Mouse (Mus musculus) heart, embryonic 15.5 days (tissue): ENCODE measurements around the gene Ovol2. TPM values are rescaled to one million over a fixed set of nuclear protein-coding genes. Genes with fewer than 3 reads are reported as not detected.
A peak's percentile ranks its signal among the peaks of the same experiment; 100 is the strongest.

Experiments
- ATAC-seq: fragments of 200-750 bp; cut with Nextera tagmentation; replicated peaks from 2 replicates; pipeline ENCODE4 v1.8.0; 2017; ENCODE audit warnings: low read depth, moderate TSS enrichment; ENCODE audit not compliant: insufficient number of reproducible peaks, insufficient read depth, low FRiP score
- H3K27ac ChIP-seq: fragments of 300-500 bp; sonication (generic); 2 replicates; pipeline ENCODE4 v1.5.1; 2015; ENCODE audit warnings: mild to moderate bottlenecking, inconsistent platforms
- H3K27me3 ChIP-seq: fragments of 300-500 bp; sonication (generic); 2 replicates; pipeline ENCODE4 v1.6.1; 2015; ENCODE audit warnings: inconsistent platforms
- H3K36me3 ChIP-seq: fragments of 300-500 bp; sonication (generic); 2 replicates; pipeline ENCODE4 v1.6.1; 2015; ENCODE audit warnings: mild to moderate bottlenecking, inconsistent platforms
- H3K4me1 ChIP-seq: fragments of 300-500 bp; sonication (generic); replicated peaks from 2 replicates; pipeline ENCODE4 v1.6.1; 2015; ENCODE audit warnings: inconsistent platforms
- H3K4me2 ChIP-seq: fragments of 300-500 bp; sonication (generic); 2 replicates; pipeline ENCODE4 v1.6.1; 2015; ENCODE audit warnings: inconsistent platforms, mild to moderate bottlenecking, moderate library complexity
- H3K4me3 ChIP-seq: fragments of 300-500 bp; sonication (generic); 2 replicates; pipeline ENCODE4 v1.5.1; 2015; ENCODE audit warnings: mild to moderate bottlenecking, inconsistent platforms
- H3K9ac ChIP-seq: fragments of 300-500 bp; sonication (generic); 2 replicates; pipeline ENCODE4 v1.6.1; 2015; ENCODE audit warnings: mild to moderate bottlenecking, inconsistent platforms
- H3K9me3 ChIP-seq: fragments of 300-500 bp; sonication (generic); replicated peaks from 2 replicates; pipeline ENCODE4 v1.6.1; 2016; ENCODE audit warnings: inconsistent platforms
- WGBS: fragments of 180-500 bp; shearing (Covaris S2); methylation state at CpG from one replicate; pipeline ENCODE4 v1.1.7; 2015; ENCODE audit warnings: mixed read lengths; 5-methylcytosine and 5-hydroxymethylcytosine counted together
- polyA plus RNA-seq: library from polyadenylated mRNA; unstranded; fragments of >200 nt; fragmentation: Nextera tagmentation; extraction: Ambion mirVana; gene quantifications from 2 replicates; pipeline ENCODE4 v1.2.1, GENCODE M21; 2015

Gene Ovol2
- polyA plus RNA-seq, 1 experiment from 2014 or later, result 0.08 TPM

- Histone ChIP-seq H3K4me1 (peaks cover 49% of the 10 kb centered on the region), H3K36me3 (peaks cover 9% of the 10 kb centered on the region), H3K9ac (no peak overlapping the region), H3K27me3 (no peaks in the 10 kb centered on the region), H3K27ac (0 out of 2 replicates have a peak overlapping the region, but pooled peaks have one; percentile 16), H3K9me3 (no peaks in the 10 kb centered on the region), H3K4me3 (no peak overlapping the region), H3K4me2 (peak overlapping the region; percentile 84; the same call in 1 of the 2 replicates)
- ATAC-seq, result no peak
- WGBS, result 54% methylated on average over 4 of the region's 4 CpGs
These were observed 65.8 kb downstream of the Ovol2 start for GRCm38 (mm10) chr2:144265916-144266683.

- Histone ChIP-seq H3K4me1 (peaks cover 49% of the 10 kb centered on the region), H3K4me2 (no peak overlapping the region), H3K27ac (no peak overlapping the region), H3K36me3 (peaks cover 18% of the 10 kb centered on the region), H3K27me3 (no peaks in the 10 kb centered on the region), H3K9ac (no peak overlapping the region), H3K9me3 (no peaks in the 10 kb centered on the region), H3K4me3 (no peak overlapping the region)
- ATAC-seq, result no peak
- 62% methylated on average over 3 of the region's 3 CpGs for WGBS
These were observed 66.8 kb downstream of the Ovol2 start for GRCm38 (mm10) chr2:144265120-144265488.

- 55% methylated on average over 5 of the region's 5 CpGs for WGBS
These were observed 67.4 kb downstream of the Ovol2 start for GRCm38 (mm10) chr2:144264398-144265119.

GRCm38 (mm10) chr2:144262837-144263236 is 69.1 kb downstream of the Ovol2 start:
- Histone ChIP-seq H3K36me3 (peaks cover 36% of the 10 kb centered on the region), H3K9ac (no peak overlapping the region), H3K27ac (no peak overlapping the region), H3K4me2 (no peak overlapping the region), H3K9me3 (no peaks in the 10 kb centered on the region), H3K27me3 (no peaks in the 10 kb centered on the region), H3K4me3 (no peak overlapping the region), H3K4me1 (peaks cover 34% of the 10 kb centered on the region)
- no peak for ATAC-seq
- WGBS, result 93% methylated on average over 2 of the region's 2 CpGs

More at GRCm38 (mm10) chr2:144264398-144265119, 67.4 kb downstream of the Ovol2 start:
- Histone ChIP-seq H3K4me3 (no peak overlapping the region), H3K4me1 (peaks cover 49% of the 10 kb centered on the region), H3K27me3 (no peaks in the 10 kb centered on the region), H3K36me3 (peaks cover 19% of the 10 kb centered on the region), H3K9ac (no peak overlapping the region), H3K4me2 (no peak overlapping the region), H3K9me3 (no peaks in the 10 kb centered on the region), H3K27ac (no peak overlapping the region)
- ATAC-seq, result no peak

Other genes with a start within 250 kb of the Ovol2 start
- gene Mgme1, start 61.5 kb downstream of the Ovol2 start, polyA plus RNA-seq, result 22.0 TPM in 2 replicates
- 78.9 and 87.9 TPM in 2 replicates for gene Snx5, start 61.2 kb downstream of the Ovol2 start, polyA plus RNA-seq
- gene Kat14, start 36.8 kb upstream of the Ovol2 start, polyA plus RNA-seq, result 24.0 and 27.6 TPM in 2 replicates
- gene Pet117, start 36.9 kb upstream of the Ovol2 start, polyA plus RNA-seq, result 1.7 and 3.2 TPM in 2 replicates
- 0.66 TPM in 2 replicates for gene Dzank1, start 195.3 kb upstream of the Ovol2 start, polyA plus RNA-seq
- gene Polr3f, start 195.6 kb upstream of the Ovol2 start, polyA plus RNA-seq, result 17.6 and 17.8 TPM in 2 replicates
- 43.2 and 48.1 TPM in 2 replicates for gene Rbbp9, start 218.7 kb upstream of the Ovol2 start, polyA plus RNA-seq
- gene Sec23b, start 224.1 kb upstream of the Ovol2 start, polyA plus RNA-seq, result 39.8 and 52.0 TPM in 2 replicates